Mouse (Mus musculus) G1E (cell line): Measurements from ENCODE around the gene Magi1. TPM values are rescaled to one million over a fixed set of nuclear protein-coding genes. Genes with fewer than 3 reads are reported as not detected.

ENCODE experiments used
- ATAC-seq: 2 replicates; pipeline ENCODE4 v1.8.0; 2016; ENCODE audit warnings: mild to moderate bottlenecking; ENCODE audit not compliant: insufficient number of reproducible peaks, poor library complexity, low FRiP score, severe bottlenecking; ENCODE audit errors: extremely low read depth
- DNase-seq: peaks from one replicate; pipeline ENCODE4 v3.0.0; 2012; ENCODE audit warnings: low spot score
- H3K27me3 ChIP-seq: 2 replicates; pipeline ENCODE4 v1.6.1; 2012; ENCODE audit warnings: mild to moderate bottlenecking, low read length, inconsistent platforms; ENCODE audit not compliant: insufficient read depth
- H3K36me3 ChIP-seq: replicated peaks from 2 replicates; pipeline ENCODE3; 2012; ENCODE audit warnings: mild to moderate bottlenecking, inconsistent platforms
- H3K4me1 ChIP-seq: 2 replicates; pipeline ENCODE4 v1.6.1; 2012; ENCODE audit warnings: low read depth, low read length, inconsistent platforms, mixed read lengths; ENCODE audit not compliant: insufficient read depth
- H3K4me3 ChIP-seq: 2 replicates; pipeline ENCODE4 v1.5.1; 2012; ENCODE audit warnings: low read depth, mild to moderate bottlenecking, inconsistent platforms, low read length, moderate library complexity, mixed read lengths
- H3K9me3 ChIP-seq: replicated peaks from 2 replicates; pipeline ENCODE4 v1.6.1; 2012; ENCODE audit warnings: inconsistent platforms
- CTCF ChIP-seq: IDR thresholded peaks from 2 replicates; pipeline ENCODE4 v1.5.1; 2012; ENCODE audit warnings: low read depth, low read length, inconsistent platforms, mixed read lengths
- GATA1 ChIP-seq: IDR thresholded peaks from 2 replicates; pipeline ENCODE4 v1.6.1; 2012; ENCODE audit warnings: borderline replicate concordance, low read length, inconsistent platforms, mixed read lengths
- GATA2 ChIP-seq: IDR thresholded peaks from 2 replicates; pipeline ENCODE4 v1.6.1; 2012; ENCODE audit warnings: low read depth, low read length, inconsistent platforms, borderline replicate concordance
- POLR2AphosphoS5 ChIP-seq: IDR thresholded peaks from 2 replicates; pipeline ENCODE4 v1.6.1; 2012; ENCODE audit warnings: low read depth, low read length, inconsistent platforms; ENCODE audit not compliant: insufficient replicate concordance
- TAL1 ChIP-seq: conservative IDR thresholded peaks from 2 replicates; pipeline ENCODE4 v1.6.1; 2012; ENCODE audit warnings: low read depth, low read length, inconsistent platforms, mixed read lengths
- polyA plus RNA-seq: library from polyadenylated mRNA; stranded (reverse); fragments of >175 nt; gene quantifications from 2 replicates; pipeline ENCODE4 v1.2.3, GENCODE M21; 2012
- total RNA-seq, 2 experiments: library from RNA; stranded (forward) in 1 of 2; stranded (reverse) in 1 of 2; fragments of 200-1000 nt in 1 of 2; fragments of >200 nt in 1 of 2; fragmentation: Nextera tagmentation in 1 of 2; gene quantifications; 2 replicates each; pipeline ENCODE4 v1.2.3; 2014 to 2017

Gene Magi1
- total and polyA plus RNA-seq, 3 experiments, result 0.21 to 10.0 (median 1.6) TPM

- Histone ChIP-seq H3K9me3 (peaks cover 8% of the 10 kb centered on the region), H3K27me3 (no peaks in the 10 kb centered on the region), H3K4me1 (no peaks in the 10 kb centered on the region), H3K4me3 (no peak overlapping the region), H3K36me3 (no peaks in the 10 kb centered on the region)
- ATAC-seq (no peak), DNase-seq (no peak)
- TF ChIP-seq POLR2AphosphoS5 (no peak), GATA1 (no peak), CTCF (no peak), GATA2 (no peak), TAL1 (no peak)
Observed at GRCm38 (mm10) chr6:93627200-93627599, 656.5 kb downstream of the Magi1 start.

Other genes starting within 250 kb of the Magi1 start
- 4.1 and 11.8 TPM in 2 replicates for gene Slc25a26, start 216.4 kb upstream of the Magi1 start, total RNA-seq (2014; fragmentation: Nextera tagmentation)
- 7.0 and 8.7 TPM in 2 replicates for gene Slc25a26, start 216.4 kb upstream of the Magi1 start, total RNA-seq (2017)
- gene Slc25a26, start 216.4 kb upstream of the Magi1 start, polyA plus RNA-seq, result 3.3 and 3.9 TPM in 2 replicates